Mouse (Mus musculus): ENCODE data around the gene Gm10134.

- TF ChIP-seq CTCF (IDR thresholded peaks at IDR 0.05; ENCODE audit: low read depth, low read length), result no peak
- TF ChIP-seq POLR2A (IDR thresholded peaks at IDR 0.05; ENCODE audit: extremely low read depth, insufficient read depth, low read length), result no peak
These were observed 31.7 kb downstream of the Gm10134 start for GRCm38 (mm10) chr2:28537634-28537920.
